Mouse (Mus musculus) liver, embryonic 12.5 days (tissue): Measurements from ENCODE around the gene Paqr5. TPM values are rescaled to one million over a fixed set of nuclear protein-coding genes. Genes with fewer than 3 reads are reported as not detected.

ENCODE experiments used
- ATAC-seq: fragments of 200-750 bp; cut with Nextera tagmentation; 2 replicates; pipeline ENCODE4 v1.8.0; 2017; ENCODE audit warnings: moderate number of reproducible peaks, mild to moderate bottlenecking, moderate library complexity
- H3K27ac ChIP-seq: fragments of 300-500 bp; sonication (generic); 2 replicates; pipeline ENCODE4 v1.5.1; 2016; ENCODE audit warnings: mild to moderate bottlenecking
- H3K27me3 ChIP-seq: fragments of 300-500 bp; sonication (generic); replicated peaks from 2 replicates; pipeline ENCODE4 v1.6.1; 2016; ENCODE audit warnings: mild to moderate bottlenecking, moderate library complexity
- H3K36me3 ChIP-seq: fragments of 300-500 bp; sonication (generic); 2 replicates; pipeline ENCODE4 v1.6.1; 2016; ENCODE audit warnings: mild to moderate bottlenecking, moderate library complexity
- H3K4me1 ChIP-seq: fragments of 300-500 bp; sonication (generic); 2 replicates; pipeline ENCODE4 v1.6.1; 2016
- H3K4me2 ChIP-seq: fragments of 300-500 bp; sonication (generic); 2 replicates; pipeline ENCODE4 v1.6.1; 2016; ENCODE audit warnings: mild to moderate bottlenecking, moderate library complexity
- H3K4me3 ChIP-seq: fragments of 300-500 bp; sonication (generic); 2 replicates; pipeline ENCODE4 v1.5.1; 2016; ENCODE audit warnings: mild to moderate bottlenecking, moderate library complexity
- H3K9ac ChIP-seq: fragments of 300-500 bp; sonication (generic); 2 replicates; pipeline ENCODE4 v1.6.1; 2016; ENCODE audit warnings: mild to moderate bottlenecking, moderate library complexity
- H3K9me3 ChIP-seq: fragments of 300-500 bp; sonication (generic); replicated peaks from 2 replicates; pipeline ENCODE4 v1.6.1; 2016; ENCODE audit warnings: mild to moderate bottlenecking, moderate library complexity
- WGBS: fragments of 180-500 bp; shearing (Covaris S2); methylation state at CpG from one replicate; pipeline ENCODE4 v1.1.7; 2016; ENCODE audit not compliant: insufficient replicate concordance; 5-methylcytosine and 5-hydroxymethylcytosine counted together
- polyA plus RNA-seq: library from polyadenylated mRNA; unstranded; fragments of >200 nt; fragmentation: Nextera tagmentation; extraction: Ambion mirVana; gene quantifications from 2 replicates; pipeline ENCODE4 v1.2.1, GENCODE M21; 2016

Paqr5 gene
- polyA plus RNA-seq, 1 experiment from 2014 or later = 0.29 TPM

- Histone ChIP-seq H3K27me3 (0 out of 2 replicates have a peak, but pooled peaks cover 8% of the 10 kb centered on the region), H3K9me3 (no peaks in the 10 kb centered on the region), H3K4me2 (no peak overlapping the region), H3K4me3 (no peak overlapping the region), H3K27ac (no peak overlapping the region), H3K4me1 (no peaks in the 10 kb centered on the region), H3K9ac (no peak overlapping the region), H3K36me3 (no peaks in the 10 kb centered on the region)
- no peak for ATAC-seq
- WGBS = 71% methylated on average over 13 of the region's 13 CpGs
These were observed 49.3 kb downstream of the Paqr5 start for GRCm38 (mm10) chr9:61977258-61977945.

DNA sequence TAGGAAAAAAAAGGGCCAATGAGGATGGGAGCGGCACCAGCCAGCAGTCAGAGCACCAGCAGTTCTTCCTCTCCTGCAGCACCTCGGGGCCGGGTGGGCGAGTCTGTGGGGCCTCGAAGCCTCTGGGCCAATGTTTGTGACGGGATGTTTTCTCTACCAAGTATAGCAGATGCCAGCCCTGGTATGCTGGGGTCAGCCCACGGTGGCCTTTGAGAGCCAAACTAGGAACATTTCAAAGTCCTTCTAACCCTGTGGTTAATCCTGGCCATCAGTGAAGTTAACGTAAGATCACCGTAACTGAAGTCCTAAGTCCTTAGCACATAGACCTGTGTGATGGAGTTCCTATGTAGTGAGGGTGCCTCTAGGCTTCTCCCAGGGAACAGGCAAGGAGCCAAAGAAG is 54.6 kb downstream of the Paqr5 start:
- no peak overlapping the region for H3K4me3 ChIP-seq
- no peaks in the 10 kb centered on the region for H3K4me1 ChIP-seq
- H3K9ac ChIP-seq = no peak overlapping the region
- H3K27me3 ChIP-seq = peaks cover 31% of the 10 kb centered on the region
- H3K36me3 ChIP-seq = no peaks in the 10 kb centered on the region
- no peaks in the 10 kb centered on the region for H3K9me3 ChIP-seq
- 68% methylated on average over 8 of the region's 9 CpGs for whole genome bisulfite sequencing
- ATAC-seq = no peak
- H3K4me2 ChIP-seq = no peak overlapping the region
- H3K27ac ChIP-seq = no peak overlapping the region

- 18% methylated on average over 3 of the region's 3 CpGs for WGBS
These were observed 55.6 kb downstream of the Paqr5 start for GRCm38 (mm10) chr9:61971045-61971444.

DNA sequence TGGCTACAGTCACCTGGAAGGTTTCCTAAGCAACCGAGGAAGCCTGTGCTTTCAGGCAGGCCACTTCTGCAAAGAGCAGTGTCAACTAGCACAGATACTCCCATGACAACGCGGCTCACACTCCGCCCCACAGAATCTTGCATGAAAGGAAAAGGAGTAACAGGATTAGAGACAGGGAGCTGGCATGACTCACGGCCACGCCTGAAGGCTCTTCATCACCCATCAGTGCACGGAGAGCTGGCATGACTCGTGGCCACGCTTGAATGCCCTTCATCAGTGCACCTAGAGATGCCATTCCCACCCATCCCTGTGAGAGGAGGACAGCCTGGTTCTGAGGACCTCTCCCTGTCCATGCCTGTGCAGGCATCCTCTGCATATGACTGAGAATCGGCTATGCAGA is 59.3 kb downstream of the Paqr5 start:
- Histone ChIP-seq H3K9me3 (no peaks in the 10 kb centered on the region), H3K4me1 (peaks cover 10% of the 10 kb centered on the region), H3K4me3 (no peak overlapping the region), H3K9ac (no peak overlapping the region), H3K27ac (no peak overlapping the region), H3K4me2 (no peak overlapping the region), H3K36me3 (no peaks in the 10 kb centered on the region), H3K27me3 (peaks cover 22% of the 10 kb centered on the region)
- no peak for ATAC-seq
- 70% methylated on average over 10 of the region's 10 CpGs for WGBS

More at GRCm38 (mm10) chr9:61971045-61971444, 55.6 kb downstream of the Paqr5 start:
- H3K27me3 ChIP-seq = peaks cover 31% of the 10 kb centered on the region
- no peak overlapping the region for H3K27ac ChIP-seq
- ATAC-seq = no peak
- H3K4me3 ChIP-seq = no peak overlapping the region
- H3K4me1 ChIP-seq = no peaks in the 10 kb centered on the region
- H3K9ac ChIP-seq = no peak overlapping the region
- H3K36me3 ChIP-seq = no peaks in the 10 kb centered on the region
- no peak overlapping the region for H3K4me2 ChIP-seq
- no peaks in the 10 kb centered on the region for H3K9me3 ChIP-seq

GRCm38 (mm10) chr9:61965987-61966386 is 60.7 kb downstream of the Paqr5 start:
- peaks cover 15% of the 10 kb centered on the region; the same call in 1 of the 2 replicates for H3K27me3 ChIP-seq
- H3K36me3 ChIP-seq = no peaks in the 10 kb centered on the region
- no peak overlapping the region for H3K27ac ChIP-seq
- no peak for ATAC-seq
- 78% methylated on average over 7 of the region's 7 CpGs for WGBS
- H3K9me3 ChIP-seq = no peaks in the 10 kb centered on the region
- H3K9ac ChIP-seq = no peak overlapping the region
- no peak overlapping the region for H3K4me2 ChIP-seq
- peaks cover 16% of the 10 kb centered on the region for H3K4me1 ChIP-seq
- H3K4me3 ChIP-seq = no peak overlapping the region

- Histone ChIP-seq H3K4me2 (no peak overlapping the region), H3K36me3 (no peaks in the 10 kb centered on the region), H3K27ac (no peak overlapping the region; the same call in 1 of the 2 replicates), H3K9me3 (no peaks in the 10 kb centered on the region), H3K4me3 (no peak overlapping the region), H3K27me3 (peaks cover 15% of the 10 kb centered on the region; the same call in 1 of the 2 replicates), H3K9ac (no peak overlapping the region), H3K4me1 (peaks cover 21% of the 10 kb centered on the region)
- 16% methylated on average over 4 of the region's 4 CpGs for WGBS
- ATAC-seq = no peak
These were observed 61.2 kb downstream of the Paqr5 start for GRCm38 (mm10) chr9:61965411-61965930.

DNA sequence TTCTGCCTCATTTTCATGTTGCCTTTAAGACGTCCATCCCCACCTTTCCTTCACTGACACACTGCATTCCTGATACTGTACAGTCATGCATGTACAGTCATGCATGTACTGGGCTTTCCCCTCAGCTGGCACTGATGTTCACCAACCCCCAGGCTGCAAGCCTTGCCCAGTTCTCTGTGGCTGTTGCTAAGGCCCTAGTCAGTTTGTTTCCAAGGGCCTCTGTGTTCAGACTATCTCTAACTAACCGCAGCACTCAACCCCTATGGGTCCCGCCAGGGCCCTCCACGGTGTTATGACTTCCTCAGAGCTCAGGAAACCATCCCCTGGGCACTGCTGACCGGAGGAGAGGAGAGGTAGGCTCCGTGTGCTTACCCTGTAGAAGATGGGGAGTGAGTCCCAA is 63.3 kb downstream of the Paqr5 start:
- ATAC-seq = no peak
- H3K27ac ChIP-seq = no peak overlapping the region
- H3K4me3 ChIP-seq = no peak overlapping the region
- no peaks in the 10 kb centered on the region for H3K36me3 ChIP-seq
- no peak overlapping the region for H3K4me2 ChIP-seq
- peaks cover 21% of the 10 kb centered on the region for H3K4me1 ChIP-seq
- no peaks in the 10 kb centered on the region for H3K9me3 ChIP-seq
- H3K9ac ChIP-seq = no peak overlapping the region
- 40% methylated on average over 6 of the region's 6 CpGs for WGBS
- H3K27me3 ChIP-seq = 0 out of 2 replicates have a peak, but pooled peaks cover 12% of the 10 kb centered on the region

- H3K27me3 ChIP-seq = 0 out of 2 replicates have a peak, but pooled peaks cover 6% of the 10 kb centered on the region
- H3K36me3 ChIP-seq = no peaks in the 10 kb centered on the region
- no peak overlapping the region for H3K4me2 ChIP-seq
- no peak overlapping the region for H3K9ac ChIP-seq
- WGBS = 60% methylated on average over 4 of the region's 4 CpGs
- no peak for ATAC-seq
- H3K4me3 ChIP-seq = no peak overlapping the region
- H3K9me3 ChIP-seq = no peaks in the 10 kb centered on the region
- no peak overlapping the region for H3K27ac ChIP-seq
- H3K4me1 ChIP-seq = peaks cover 21% of the 10 kb centered on the region
These were observed 65.5 kb downstream of the Paqr5 start for GRCm38 (mm10) chr9:61961181-61961580.

GRCm38 (mm10) chr9:61960753-61961152 is 65.9 kb downstream of the Paqr5 start:
- Histone ChIP-seq H3K4me2 (no peak overlapping the region), H3K9me3 (no peaks in the 10 kb centered on the region), H3K27ac (no peak overlapping the region), H3K4me1 (peaks cover 21% of the 10 kb centered on the region), H3K9ac (no peak overlapping the region), H3K27me3 (0 out of 2 replicates have a peak, but pooled peaks cover 6% of the 10 kb centered on the region), H3K4me3 (no peak overlapping the region), H3K36me3 (no peaks in the 10 kb centered on the region)
- ATAC-seq = no peak
- WGBS = 37% methylated on average over 5 of the region's 5 CpGs

DNA sequence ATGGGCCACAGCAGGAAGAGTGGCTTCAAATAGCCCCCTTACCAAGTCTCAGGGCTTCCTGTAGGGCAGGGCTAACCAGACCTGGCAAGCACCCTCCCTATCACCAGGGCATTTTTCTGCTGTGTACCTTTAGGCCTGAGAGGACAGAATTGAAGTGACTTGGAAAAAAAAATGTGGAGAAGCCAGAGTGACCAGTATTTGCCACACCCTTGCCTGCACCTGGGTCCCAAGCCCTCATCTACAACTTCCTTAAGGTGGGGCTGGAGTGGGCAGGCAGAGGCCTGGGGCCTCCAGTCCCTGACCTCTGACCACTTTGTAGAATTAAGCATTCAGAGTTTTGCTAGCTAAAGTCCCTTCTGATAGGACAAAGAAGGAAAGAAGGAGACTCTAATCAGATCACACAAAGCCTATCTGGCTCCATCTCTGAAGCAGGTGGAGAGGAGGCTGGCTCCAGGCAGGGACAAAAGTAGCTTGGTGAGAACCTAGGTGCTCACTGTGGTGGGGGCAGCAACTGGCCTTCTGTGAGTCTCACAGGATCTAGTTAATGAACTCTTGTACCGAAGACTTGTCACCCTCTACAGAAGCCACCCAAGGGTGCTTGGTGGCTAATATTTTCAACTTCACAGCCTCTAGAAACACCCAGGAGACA is 66.6 kb downstream of the Paqr5 start:
- Histone ChIP-seq H3K27ac (no peak overlapping the region), H3K9ac (no peak overlapping the region; the same call in 1 of the 2 replicates), H3K36me3 (no peaks in the 10 kb centered on the region), H3K9me3 (no peaks in the 10 kb centered on the region), H3K27me3 (0 out of 2 replicates have a peak, but pooled peaks cover 6% of the 10 kb centered on the region), H3K4me1 (peaks cover 17% of the 10 kb centered on the region; the same call in 1 of the 2 replicates), H3K4me2 (no peak overlapping the region), H3K4me3 (no peak overlapping the region)
- no peak for ATAC-seq
- 69% methylated on average over 1 of the region's 1 CpGs for WGBS

DNA sequence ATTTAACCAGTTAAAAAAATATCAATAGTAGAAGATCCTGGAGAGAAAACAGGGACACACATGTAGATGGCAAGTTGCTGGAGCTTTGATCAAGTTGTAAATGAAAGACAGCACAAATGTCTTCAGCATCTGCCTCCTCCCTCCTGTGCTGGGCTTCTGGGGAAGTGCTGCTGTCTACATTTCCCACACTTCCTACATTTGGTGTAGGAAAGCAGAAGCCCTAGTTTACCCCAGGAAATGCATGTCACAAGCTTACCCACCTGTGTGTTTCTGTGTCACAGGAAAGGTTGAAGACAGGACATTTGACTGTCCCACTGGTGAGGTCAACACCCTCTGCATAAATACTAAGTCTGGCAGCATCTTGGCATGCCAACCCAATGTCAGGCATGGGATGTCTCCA is 71.9 kb downstream of the Paqr5 start:
- Histone ChIP-seq H3K27ac (no peak overlapping the region), H3K27me3 (no peaks in the 10 kb centered on the region), H3K4me1 (peaks cover 5% of the 10 kb centered on the region; the same call in 1 of the 2 replicates), H3K9ac (no peak overlapping the region), H3K4me2 (no peak overlapping the region), H3K36me3 (no peaks in the 10 kb centered on the region), H3K4me3 (no peak overlapping the region), H3K9me3 (no peaks in the 10 kb centered on the region)
- no peak for ATAC-seq

DNA sequence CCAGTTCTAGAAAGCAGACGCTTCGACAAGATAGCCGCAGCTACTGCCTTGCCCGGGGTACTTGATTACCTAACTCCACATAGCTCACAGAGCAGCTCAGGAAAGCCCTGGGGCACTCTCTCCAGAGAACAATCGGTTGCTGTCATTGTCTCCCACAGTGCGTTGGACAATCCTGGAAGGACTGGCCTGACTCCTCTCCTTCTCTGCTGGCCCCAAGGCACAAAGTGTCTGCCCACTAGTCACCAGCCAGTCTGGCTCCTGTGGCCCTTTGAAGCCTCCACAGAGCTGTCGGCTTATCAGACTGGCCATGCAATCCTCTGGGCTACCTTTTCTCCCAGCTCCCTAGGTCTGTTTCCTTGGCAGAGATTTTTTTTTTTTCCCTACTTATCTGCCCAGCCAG is 74.4 kb downstream of the Paqr5 start:
- Histone ChIP-seq H3K27me3 (no peaks in the 10 kb centered on the region), H3K36me3 (no peaks in the 10 kb centered on the region), H3K4me3 (no peak overlapping the region), H3K9me3 (no peaks in the 10 kb centered on the region), H3K4me1 (peaks cover 14% of the 10 kb centered on the region), H3K4me2 (no peak overlapping the region), H3K27ac (no peak overlapping the region), H3K9ac (no peak overlapping the region)
- no peak for ATAC-seq
- WGBS = 57% methylated on average over 7 of the region's 7 CpGs
